Mouse (Mus musculus): ENCODE measurements around the gene Coro6. TPM values are rescaled to one million over a fixed set of nuclear protein-coding genes. Genes with fewer than 3 reads are reported as not detected.

Gene Coro6
- polyA plus RNA-seq, 1 experiment from 2014 or later = 0.13 TPM

DNA sequence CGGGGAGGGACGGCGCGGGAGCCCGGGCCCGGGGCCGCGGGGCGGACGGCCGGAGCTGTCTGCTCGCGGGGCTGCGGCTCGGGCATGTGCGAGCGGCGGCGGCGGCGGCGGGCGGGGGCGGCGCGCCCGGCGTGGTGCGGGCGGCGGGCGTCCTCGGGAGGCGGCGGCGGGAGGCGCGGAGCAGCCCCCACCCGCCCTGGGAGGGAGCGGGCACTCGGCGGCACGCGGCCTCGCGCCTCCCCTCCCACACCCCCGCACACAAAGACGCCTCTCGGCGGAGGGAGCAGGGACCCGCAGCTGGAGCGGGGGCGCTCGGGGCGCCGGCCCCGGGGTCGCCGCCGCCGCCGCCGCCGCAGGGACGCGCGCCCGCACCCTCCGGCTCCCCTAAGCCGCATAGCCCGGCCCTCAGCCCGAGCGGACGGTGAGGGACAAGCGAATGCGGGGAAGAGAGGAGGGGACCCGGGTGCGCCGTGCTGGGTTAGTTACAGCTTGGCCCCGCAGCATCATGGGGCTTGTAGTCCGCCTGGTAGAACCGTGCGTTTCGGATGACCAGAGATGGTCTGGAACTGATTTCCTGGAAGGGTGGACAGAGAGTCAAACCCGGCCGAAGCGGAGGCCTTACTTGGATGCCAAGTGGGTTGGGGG is 27.5 kb downstream of the Coro6 start, which contains the start of gene Ankrd13b:
Ankrd13b (minus strand) TSS at position 88 of the 645 bp plus-strand sequence.
- H3K4me3 ChIP-seq = peak within 1 kb of the TSS; percentile 90
- peaks cover 81% of the 10 kb centered on the region for H3K4me1 ChIP-seq
- under 1% methylated on average over 64 of the region's 87 CpGs for WGBS
- no peaks in the 10 kb centered on the region for H3K9me3 ChIP-seq
- H3K9ac ChIP-seq (replicated peaks) = peak within 1 kb of the TSS; percentile 93
- peak within 1 kb of the TSS; percentile 87 for H3K27ac ChIP-seq (replicated peaks)
- H3K27me3 ChIP-seq = no peaks in the 10 kb centered on the region
- ATAC-seq (ENCODE audit: low FRiP score, low read depth) = peak; percentile 63
- H3K36me3 ChIP-seq = no peaks in the 10 kb centered on the region
- H3K4me2 ChIP-seq (replicated peaks) = peak within 1 kb of the TSS; percentile 80

DNA sequence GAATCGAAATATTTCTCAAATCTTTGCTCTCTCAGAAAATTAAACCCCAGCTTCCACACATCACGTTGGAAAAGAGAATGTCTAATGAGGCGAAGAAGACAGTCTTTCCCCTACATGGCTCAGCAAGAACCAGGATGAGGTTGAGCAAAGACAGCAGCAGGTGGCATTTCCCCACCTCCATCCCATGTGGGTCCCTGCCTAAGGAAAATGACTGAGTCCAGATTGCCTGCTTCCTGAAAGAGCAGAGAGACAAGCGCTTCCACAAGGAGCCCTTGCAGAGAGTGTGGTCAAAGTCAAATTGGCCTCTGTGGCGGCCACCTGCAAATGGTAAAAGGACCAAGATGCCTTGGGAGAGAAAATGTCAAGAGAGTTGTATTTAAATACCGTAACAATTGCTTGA is 28.2 kb downstream of the Coro6 start:
- Histone ChIP-seq H3K4me3 (peak overlapping the region; percentile 90), H3K9me3 (no peaks in the 10 kb centered on the region), H3K27ac (replicated peaks) (no peak overlapping the region), H3K9ac (replicated peaks) (peak overlapping the region; percentile 93; the same call in 1 of the 2 replicates), H3K4me1 (peaks cover 81% of the 10 kb centered on the region), H3K36me3 (no peaks in the 10 kb centered on the region), H3K4me2 (replicated peaks) (peak overlapping the region; percentile 80), H3K27me3 (no peaks in the 10 kb centered on the region)
- 68% methylated on average over 6 of the region's 6 CpGs for WGBS
- no peak for ATAC-seq (ENCODE audit: low FRiP score, low read depth)

GRCm38 (mm10) chr11:77491123-77491501 is 28.9 kb downstream of the Coro6 start:
- H3K4me1 ChIP-seq = peaks cover 80% of the 10 kb centered on the region
- peak overlapping the region; percentile 82 for H3K27ac ChIP-seq (replicated peaks)
- ATAC-seq (ENCODE audit: low FRiP score, low read depth) = peak; percentile 52; the same call in 1 of the 2 replicates
- peak overlapping the region; percentile 97 for H3K4me3 ChIP-seq
- H3K4me2 ChIP-seq (replicated peaks) = peak overlapping the region; percentile 80
- no peaks in the 10 kb centered on the region for H3K27me3 ChIP-seq
- peak overlapping the region; percentile 63; the same call in 1 of the 2 replicates for H3K9ac ChIP-seq (replicated peaks)
- no peaks in the 10 kb centered on the region for H3K9me3 ChIP-seq
- H3K36me3 ChIP-seq = no peaks in the 10 kb centered on the region
- WGBS = 0% methylated on average over 13 of the region's 13 CpGs

DNA sequence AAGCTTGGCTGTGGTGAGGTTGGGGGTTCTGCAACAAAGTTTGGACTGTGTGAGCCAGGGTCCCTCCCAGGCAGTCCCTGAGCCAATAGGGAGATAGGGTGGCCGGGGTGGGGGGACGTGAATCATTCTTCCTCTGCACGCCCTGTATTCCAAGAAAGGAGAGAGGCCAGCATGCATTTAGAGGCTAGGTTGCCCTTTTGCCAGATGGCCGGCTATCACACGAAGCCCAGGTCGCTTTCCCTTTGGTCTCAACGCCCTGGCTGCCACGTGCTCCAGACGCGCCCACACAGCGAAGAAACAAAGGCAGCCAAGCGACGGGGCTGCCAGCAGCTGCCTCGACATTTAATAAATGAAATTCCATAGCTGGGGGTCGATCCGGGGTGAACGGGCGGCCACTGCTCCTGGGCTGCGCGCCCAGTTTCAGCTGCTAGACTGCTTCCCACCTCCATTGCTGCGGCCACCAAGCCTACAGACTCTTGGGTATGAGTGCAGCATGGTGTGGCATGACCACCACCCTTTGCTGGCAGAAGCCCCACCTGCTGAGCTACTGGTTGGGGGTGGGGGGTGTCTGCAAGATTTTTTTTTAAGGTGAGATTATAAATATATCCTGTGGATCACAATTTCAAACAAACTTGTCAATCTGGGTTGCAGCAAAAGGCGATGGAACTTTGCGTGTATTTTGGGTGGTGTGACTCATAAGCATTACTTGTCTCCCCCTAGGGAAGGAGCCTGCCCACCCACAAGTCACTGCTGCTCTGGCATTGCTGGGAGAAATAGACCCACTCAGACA is 29.5 kb downstream of the Coro6 start:
- peak overlapping the region; percentile 97 for H3K4me3 ChIP-seq
- peak overlapping the region; percentile 63 for H3K9ac ChIP-seq (replicated peaks)
- under 1% methylated on average over 23 of the region's 23 CpGs for WGBS
- peak overlapping the region; percentile 80 for H3K4me2 ChIP-seq (replicated peaks)
- peak overlapping the region; percentile 82 for H3K27ac ChIP-seq (replicated peaks)
- peak; percentile 55 for ATAC-seq (ENCODE audit: low FRiP score, low read depth)
- no peaks in the 10 kb centered on the region for H3K9me3 ChIP-seq
- H3K36me3 ChIP-seq = no peaks in the 10 kb centered on the region
- H3K27me3 ChIP-seq = no peaks in the 10 kb centered on the region
- H3K4me1 ChIP-seq = peaks cover 75% of the 10 kb centered on the region

DNA sequence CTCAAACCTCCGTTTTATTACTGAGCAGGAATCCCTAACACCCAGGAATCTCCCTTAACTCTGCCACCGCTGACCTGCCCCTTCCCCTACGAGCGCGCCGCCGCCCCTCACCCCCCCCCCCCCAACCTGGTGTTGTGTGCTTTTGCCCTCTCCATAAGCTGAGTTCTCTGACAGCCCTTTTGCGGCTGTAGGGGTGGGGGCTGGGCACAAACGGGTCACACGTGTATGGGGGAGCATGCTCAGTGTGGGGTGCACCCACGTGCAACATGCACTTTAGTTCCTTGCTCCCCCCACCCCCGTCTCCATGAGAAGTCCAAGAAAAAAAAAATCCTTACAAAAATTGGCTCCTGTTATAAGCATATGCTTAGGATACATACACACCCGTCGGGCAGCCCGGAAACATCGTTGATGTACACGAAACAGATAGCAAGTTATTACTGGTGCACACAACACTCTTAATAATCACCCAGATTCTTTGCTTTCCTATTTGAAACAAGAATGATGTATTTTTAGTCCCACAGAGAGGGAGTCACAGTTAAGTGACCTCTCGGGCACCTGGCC is 30.2 kb downstream of the Coro6 start:
- no peaks in the 10 kb centered on the region for H3K27me3 ChIP-seq
- under 1% methylated on average over 14 of the region's 18 CpGs for WGBS
- peak overlapping the region; percentile 82 for H3K27ac ChIP-seq (replicated peaks)
- no peaks in the 10 kb centered on the region for H3K9me3 ChIP-seq
- peaks cover 74% of the 10 kb centered on the region for H3K4me1 ChIP-seq
- ATAC-seq (ENCODE audit: low FRiP score, low read depth) = no peak
- H3K4me2 ChIP-seq (replicated peaks) = peak overlapping the region; percentile 80
- H3K36me3 ChIP-seq = no peaks in the 10 kb centered on the region
- H3K4me3 ChIP-seq = peak overlapping the region; percentile 97
- peak overlapping the region; percentile 63 for H3K9ac ChIP-seq (replicated peaks)

GRCm38 (mm10) chr11:77492911-77493332 is 30.7 kb downstream of the Coro6 start:
- no peaks in the 10 kb centered on the region for H3K27me3 ChIP-seq
- WGBS = under 1% methylated on average over 29 of the region's 32 CpGs
- H3K9ac ChIP-seq (replicated peaks) = peak overlapping the region; percentile 63
- peak; percentile 66 for ATAC-seq (ENCODE audit: low FRiP score, low read depth)
- peak overlapping the region; percentile 97 for H3K4me3 ChIP-seq
- H3K4me1 ChIP-seq = peaks cover 74% of the 10 kb centered on the region
- H3K4me2 ChIP-seq (replicated peaks) = peak overlapping the region; percentile 80
- H3K27ac ChIP-seq (replicated peaks) = peak overlapping the region; percentile 82
- no peaks in the 10 kb centered on the region for H3K36me3 ChIP-seq
- H3K9me3 ChIP-seq = no peaks in the 10 kb centered on the region

GRCm38 (mm10) chr11:77493512-77494343 is 31.5 kb downstream of the Coro6 start, which contains the start of gene Git1:
TSS of gene Git1 (plus strand) at chr11:77493562.
- Histone ChIP-seq H3K4me3 (peak within 1 kb of the TSS; percentile 97), H3K27ac (replicated peaks) (peak within 1 kb of the TSS; percentile 89), H3K4me1 (peaks cover 71% of the 10 kb centered on the region), H3K4me2 (replicated peaks) (peak within 1 kb of the TSS; percentile 98), H3K9me3 (no peaks in the 10 kb centered on the region), H3K36me3 (no peaks in the 10 kb centered on the region), H3K27me3 (no peaks in the 10 kb centered on the region), H3K9ac (replicated peaks) (peak within 1 kb of the TSS; percentile 97)
- 2% methylated on average over 57 of the region's 74 CpGs for WGBS
- no peak for ATAC-seq (ENCODE audit: low FRiP score, low read depth)

- Histone ChIP-seq H3K36me3 (peaks cover 5% of the 10 kb centered on the region), H3K27me3 (no peaks in the 10 kb centered on the region), H3K9me3 (no peaks in the 10 kb centered on the region), H3K27ac (replicated peaks) (peak overlapping the region; percentile 89), H3K4me1 (peaks cover 70% of the 10 kb centered on the region), H3K4me3 (peak overlapping the region; percentile 97), H3K4me2 (replicated peaks) (peak overlapping the region; percentile 98), H3K9ac (replicated peaks) (peak overlapping the region; percentile 97)
- ATAC-seq (ENCODE audit: low FRiP score, low read depth) = no peak
- WGBS = 38% methylated on average over 4 of the region's 4 CpGs
These were observed 32.1 kb downstream of the Coro6 start for GRCm38 (mm10) chr11:77494344-77494676.

- peak overlapping the region; percentile 97 for H3K9ac ChIP-seq (replicated peaks)
- peaks cover 10% of the 10 kb centered on the region for H3K36me3 ChIP-seq
- ATAC-seq (ENCODE audit: low FRiP score, low read depth) = no peak
- whole genome bisulfite sequencing = 82% methylated on average over 6 of the region's 6 CpGs
- H3K27me3 ChIP-seq = no peaks in the 10 kb centered on the region
- peaks cover 70% of the 10 kb centered on the region for H3K4me1 ChIP-seq
- no peaks in the 10 kb centered on the region for H3K9me3 ChIP-seq
- peak overlapping the region; percentile 98 for H3K4me2 ChIP-seq (replicated peaks)
- peak overlapping the region; percentile 97 for H3K4me3 ChIP-seq
- no peak overlapping the region for H3K27ac ChIP-seq (replicated peaks)
These were observed 32.6 kb downstream of the Coro6 start for GRCm38 (mm10) chr11:77494782-77495181.

GRCm38 (mm10) chr11:77495507-77495906 is 33.3 kb downstream of the Coro6 start:
- Histone ChIP-seq H3K9me3 (no peaks in the 10 kb centered on the region), H3K27me3 (no peaks in the 10 kb centered on the region), H3K4me1 (peaks cover 70% of the 10 kb centered on the region), H3K4me3 (no peak overlapping the region), H3K4me2 (replicated peaks) (no peak overlapping the region), H3K36me3 (peaks cover 17% of the 10 kb centered on the region), H3K9ac (replicated peaks) (peak overlapping the region; percentile 97; the same call in 1 of the 2 replicates), H3K27ac (replicated peaks) (no peak overlapping the region)
- no peak for ATAC-seq (ENCODE audit: low FRiP score, low read depth)

- Histone ChIP-seq H3K9me3 (no peaks in the 10 kb centered on the region), H3K27ac (replicated peaks) (peak overlapping the region; percentile 12; the same call in 1 of the 2 replicates), H3K27me3 (no peaks in the 10 kb centered on the region), H3K4me2 (replicated peaks) (no peak overlapping the region), H3K4me3 (no peak overlapping the region), H3K36me3 (peaks cover 27% of the 10 kb centered on the region), H3K9ac (replicated peaks) (no peak overlapping the region), H3K4me1 (peaks cover 61% of the 10 kb centered on the region)
- ATAC-seq (ENCODE audit: low FRiP score, low read depth) = no peak
- WGBS = 9% methylated on average over 6 of the region's 6 CpGs
These were observed 35.1 kb downstream of the Coro6 start for GRCm38 (mm10) chr11:77497341-77497756.

Measured in midbrain, embryonic 12.5 days (tissue).